Mouse (Mus musculus) gastrocnemius, postnatal 10 days (tissue): Measurements from ENCODE around the gene Capn11. TPM values are rescaled to one million over a fixed set of nuclear protein-coding genes. Genes with fewer than 3 reads are reported as not detected.
"Not testable (repeated sequence)": the region's sequence is repeated elsewhere in the genome, so short reads cannot be mapped to it uniquely, and the experiment has no call there.

ENCODE experiments used
- DNase-seq: peaks from one replicate; pipeline ENCODE4 v3.0.0; 2021; ENCODE audit warnings: mixed read lengths
- total RNA-seq, 2 experiments: library from RNA; stranded (reverse); gene quantifications; 2 replicates each; pipeline ENCODE4 v1.2.3; 2021

Gene Capn11
- total RNA-seq, 2 experiments from 2014 or later, result 0.16 TPM; not detected in 1

DNA sequence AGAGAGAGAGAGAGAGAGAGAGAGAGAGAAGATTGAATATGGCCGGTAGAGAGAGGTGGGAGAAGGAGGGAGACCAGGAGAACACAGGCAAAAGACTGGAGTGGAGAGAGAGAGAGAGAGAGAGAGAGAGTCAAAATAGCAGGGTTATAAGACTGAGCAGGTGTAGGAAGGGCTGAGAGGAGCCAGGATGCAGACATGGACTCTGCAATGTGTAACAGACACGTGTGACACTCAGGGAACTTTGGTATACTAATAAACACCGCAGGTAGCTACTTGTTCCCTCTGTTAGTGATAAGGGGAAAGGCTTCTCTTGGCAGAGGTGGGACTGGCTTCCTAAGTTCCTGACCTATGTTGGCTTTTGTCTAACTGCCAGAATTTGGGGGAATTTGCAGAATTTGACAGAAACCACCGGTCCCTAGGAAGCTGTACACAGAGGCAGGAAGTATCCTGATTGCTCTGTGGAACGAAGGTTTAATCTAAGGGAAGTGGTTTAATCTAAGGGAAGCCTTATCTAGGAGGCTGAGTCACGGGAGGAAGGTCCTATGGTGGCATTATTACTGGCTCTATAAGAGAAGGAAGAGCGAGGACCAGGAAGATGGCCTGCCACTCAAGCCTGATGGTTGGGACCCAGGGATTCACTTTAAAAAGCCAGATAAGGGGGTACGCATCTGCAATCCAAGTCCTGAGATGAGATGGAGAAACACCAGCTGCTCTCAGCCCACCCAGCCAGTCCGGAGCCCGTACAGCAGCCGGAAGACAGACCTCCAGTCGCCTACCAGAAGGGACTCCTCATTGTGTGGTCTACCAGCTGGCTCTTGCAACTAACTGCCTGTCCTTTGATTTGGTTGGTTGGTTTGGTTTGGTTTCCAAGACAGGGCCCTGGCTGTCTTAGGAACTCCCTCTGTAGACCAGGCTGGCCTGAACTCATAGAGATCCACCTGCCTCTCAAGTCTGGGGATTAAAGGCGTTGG is 30.0 kb downstream of the Capn11 start:
- DNase-seq, result no peak

DNA sequence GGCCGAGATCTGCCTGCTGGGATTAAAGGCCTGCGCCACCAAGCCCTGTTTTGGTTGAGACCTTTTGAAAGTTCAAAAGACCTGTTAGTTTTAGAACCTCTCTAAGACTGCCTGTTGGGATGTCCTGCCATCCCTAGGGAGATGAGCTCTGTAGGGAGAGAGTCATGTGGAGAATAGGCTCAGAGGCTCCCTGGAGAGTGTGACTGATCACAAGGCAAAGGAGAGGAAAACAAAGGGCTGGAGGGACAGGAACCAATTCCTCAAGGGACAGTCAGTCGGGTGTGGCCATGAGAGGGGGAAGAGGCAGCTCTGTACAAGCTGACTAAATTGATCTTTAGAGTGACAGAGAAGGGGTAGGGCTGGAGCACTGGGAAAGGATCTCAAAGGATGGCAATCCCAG is 31.0 kb downstream of the Capn11 start:
- DNase-seq, result no peak

DNA sequence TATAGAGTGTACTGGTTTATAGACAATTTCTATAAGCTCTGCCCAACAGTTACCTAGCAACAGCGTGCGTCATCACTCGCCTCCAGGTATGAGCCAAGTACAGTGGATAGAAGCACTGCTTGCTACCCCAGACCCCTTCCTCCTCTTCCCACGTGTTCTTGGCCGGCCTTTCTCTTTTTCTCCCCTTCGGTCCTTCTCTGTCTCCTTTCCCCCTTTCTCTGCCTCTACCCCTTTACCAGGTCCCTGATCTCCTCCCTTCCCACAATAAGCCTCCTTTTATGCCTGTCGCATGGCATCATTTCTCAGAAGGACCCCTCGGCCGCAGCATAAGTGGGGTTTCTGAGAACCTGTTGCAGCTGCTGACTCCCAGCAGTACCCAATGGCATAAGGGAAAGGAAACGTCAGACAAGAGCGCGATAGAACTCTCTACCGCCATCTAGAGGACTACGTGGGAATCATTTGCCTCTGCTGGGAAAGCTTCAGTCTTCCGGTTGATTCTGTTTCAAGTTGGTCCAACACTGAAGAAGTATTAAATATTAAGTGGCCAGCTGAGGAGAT is 32.5 kb downstream of the Capn11 start:
- DNase-seq, result peak; percentile 62

DNA sequence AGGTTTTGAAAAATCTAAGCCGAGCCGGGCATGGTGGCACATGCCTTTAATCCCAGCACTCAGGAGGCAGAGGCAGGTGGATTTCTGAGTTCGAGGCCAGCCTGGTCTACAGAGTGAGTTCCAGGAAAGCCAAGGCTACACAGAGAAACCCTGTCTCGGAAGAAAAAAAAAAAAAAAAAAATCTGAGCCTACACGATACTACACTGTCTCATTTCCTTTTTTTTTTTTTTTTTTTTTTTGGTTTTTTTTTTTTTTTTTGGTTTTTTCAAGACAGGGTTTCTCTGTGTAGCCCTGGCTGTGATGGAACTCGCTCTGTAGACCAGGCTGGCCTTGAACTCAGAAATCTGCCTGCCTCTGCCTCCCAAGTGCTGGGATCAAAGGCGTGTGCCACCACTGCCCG is 35.7 kb downstream of the Capn11 start:
- DNase-seq, result not testable (repeated sequence)

DNA sequence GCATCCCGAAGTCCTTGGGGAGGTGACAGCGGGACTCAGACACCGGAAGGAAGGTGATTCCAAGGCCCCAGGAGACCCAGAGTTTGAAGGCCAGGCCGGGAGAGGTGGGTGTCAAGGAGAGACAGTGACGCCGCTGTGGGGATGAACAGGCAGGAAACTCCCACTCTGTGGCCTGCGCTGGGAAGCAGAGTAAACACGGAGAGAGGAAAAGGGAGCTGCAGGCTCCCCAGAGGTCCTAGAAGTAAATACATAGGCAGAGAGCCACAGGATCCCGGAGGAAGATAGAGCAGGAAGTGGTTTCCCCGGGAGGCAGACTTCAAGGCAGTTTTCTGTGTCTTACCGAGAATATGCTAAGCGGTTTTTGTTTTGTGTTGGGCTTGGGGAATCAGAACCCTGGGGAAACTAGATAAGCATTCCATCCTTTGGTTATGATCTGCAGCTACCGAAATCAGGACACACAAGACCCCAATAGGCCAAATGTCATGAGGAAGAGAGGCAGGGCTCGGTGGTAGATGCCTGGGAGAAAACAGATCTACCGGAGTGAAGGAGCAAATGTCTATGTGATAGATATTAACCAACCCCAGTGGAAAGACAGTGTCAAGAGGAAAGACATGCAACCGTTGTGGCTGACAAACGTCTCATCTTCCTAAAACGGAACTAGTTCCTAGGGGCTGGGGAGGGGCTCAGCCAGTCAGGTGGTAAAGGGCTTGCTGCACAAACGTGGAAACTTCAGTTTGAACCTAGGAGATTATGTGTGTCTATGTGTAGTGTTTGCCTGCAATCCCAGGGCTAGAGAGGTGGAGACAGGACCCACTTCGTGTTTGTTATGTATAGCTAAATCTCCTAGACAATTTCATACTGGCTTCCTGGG is 39.5 kb downstream of the Capn11 start:
- DNase-seq, result no peak

DNA sequence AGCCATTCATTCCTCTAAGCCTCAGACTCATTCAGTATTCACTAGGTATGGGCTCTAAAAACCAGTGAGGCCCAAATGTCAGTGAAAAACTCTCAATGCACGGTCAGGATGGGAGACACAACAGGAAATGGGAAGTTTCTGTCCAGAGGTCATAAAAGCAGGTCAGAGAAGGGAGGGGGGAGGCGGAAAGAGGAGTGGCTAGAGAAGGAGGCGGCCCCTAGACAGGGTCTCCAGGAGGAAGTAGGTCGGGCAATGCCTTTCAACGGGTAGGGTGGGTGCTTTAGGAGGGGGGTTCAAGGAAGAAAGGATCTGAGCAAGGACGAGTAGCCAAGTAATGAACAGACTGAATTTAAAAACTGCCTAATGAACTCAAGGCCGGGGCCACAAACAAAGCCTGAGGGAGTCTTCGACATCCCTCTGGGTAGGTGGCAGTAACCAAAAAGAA is 40.2 kb downstream of the Capn11 start:
- DNase-seq, result no peak

DNA sequence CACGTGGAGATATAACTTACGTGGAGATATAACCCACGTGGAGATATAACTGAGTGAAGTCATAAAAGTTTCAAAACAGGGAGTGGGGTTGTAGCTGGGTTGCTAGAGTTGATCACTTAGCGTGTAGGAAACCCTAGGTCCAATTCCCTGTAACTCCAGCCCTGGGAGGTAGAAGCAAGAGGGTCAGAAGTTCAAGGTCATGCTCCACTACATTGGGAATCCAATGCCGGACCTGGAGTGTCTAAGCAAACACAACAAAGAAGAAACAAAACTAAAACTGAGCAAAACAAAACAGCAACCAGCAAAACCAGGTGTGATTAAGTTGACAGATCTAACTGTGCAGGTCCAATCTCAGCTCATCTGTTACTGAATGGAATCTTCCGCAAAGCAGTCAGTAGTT is 41.5 kb downstream of the Capn11 start:
- no peak for DNase-seq

DNA sequence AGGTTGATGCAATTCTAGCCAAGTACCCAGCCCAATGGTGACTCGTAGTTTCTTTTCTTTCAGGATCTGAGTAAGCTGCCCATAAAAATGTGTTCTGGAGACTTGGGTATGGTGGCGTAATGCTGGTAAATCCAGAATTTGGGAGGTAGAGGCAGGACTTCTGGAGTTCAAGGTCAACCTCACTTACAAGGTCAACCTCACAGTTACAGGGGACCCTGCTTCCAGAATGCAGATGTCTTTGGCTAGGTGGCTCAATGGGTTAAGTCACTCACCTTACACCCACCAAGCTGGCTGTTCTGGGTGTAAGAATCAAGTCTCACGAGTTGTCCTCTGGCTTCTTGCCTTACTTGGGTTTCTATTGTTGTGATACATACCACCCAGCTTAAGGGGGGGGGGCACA is 42.4 kb downstream of the Capn11 start:
- no peak for DNase-seq

DNA sequence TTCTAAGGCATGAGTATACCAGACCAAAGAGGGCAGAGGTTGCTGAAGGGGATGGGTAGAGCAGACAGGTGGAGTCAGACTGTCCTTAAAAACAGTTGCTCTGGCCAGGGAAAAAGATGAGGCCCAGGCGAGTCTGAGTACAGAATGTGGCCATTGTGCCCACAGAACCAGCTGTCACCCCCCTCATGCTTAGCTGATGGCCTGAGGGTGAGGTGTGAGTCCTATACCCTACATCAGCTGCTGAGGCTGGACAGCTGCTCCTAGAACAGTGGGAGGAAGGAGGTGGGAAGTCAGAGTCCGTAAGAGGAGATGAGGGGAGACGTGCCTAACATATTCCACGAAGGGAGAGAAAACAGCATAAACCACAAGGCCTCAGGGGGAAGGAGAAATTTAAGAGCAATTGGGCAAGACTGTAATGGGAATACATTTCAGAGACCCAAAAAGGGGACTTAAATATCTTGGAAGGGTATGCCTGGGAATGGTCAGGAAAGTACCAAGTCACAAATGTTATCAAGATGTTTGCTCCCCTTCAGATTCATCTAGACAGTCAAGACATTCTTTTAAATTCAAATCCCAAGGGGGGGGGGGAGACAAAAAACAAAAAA is 43.0 kb downstream of the Capn11 start:
- no peak for DNase-seq

DNA sequence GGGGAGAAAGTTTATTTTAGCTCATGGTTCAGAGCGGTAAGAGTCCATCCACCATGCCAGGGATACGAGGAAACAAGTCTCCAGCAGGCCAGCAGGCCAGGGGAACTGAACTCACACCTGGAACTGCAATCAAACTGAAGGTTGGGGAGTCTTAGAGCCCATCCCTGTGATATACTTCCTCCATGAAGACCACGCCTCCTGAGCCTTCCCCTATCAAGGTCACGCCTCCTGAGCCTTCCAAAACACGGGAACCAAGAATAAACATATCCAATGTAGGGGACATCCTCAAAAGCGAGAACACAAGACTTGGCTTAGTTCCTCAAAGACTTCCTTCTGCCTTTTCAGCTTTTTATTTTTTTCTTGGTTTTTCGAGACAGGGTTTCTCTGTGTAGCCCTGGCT is 46.2 kb downstream of the Capn11 start:
- no peak for DNase-seq

DNA sequence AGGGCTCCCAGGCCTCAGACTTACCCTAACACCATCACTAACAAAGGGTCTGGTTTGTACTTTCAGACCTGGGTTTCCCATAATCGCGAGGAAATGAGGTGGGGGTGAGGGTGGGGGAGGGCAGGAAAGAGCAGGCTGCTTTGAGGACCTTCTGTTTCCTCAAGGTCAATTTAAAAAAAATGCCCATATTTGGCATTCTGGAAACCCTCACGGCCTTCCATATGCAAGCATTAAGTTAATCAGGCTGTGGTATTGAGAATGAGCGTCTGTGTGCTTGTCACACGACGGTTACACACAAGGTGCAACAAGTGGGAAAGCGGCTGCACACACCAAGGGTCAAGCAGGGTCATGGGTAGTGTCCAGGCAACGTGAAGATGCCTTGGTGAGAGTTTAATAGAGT is 47.1 kb downstream of the Capn11 start:
- no peak for DNase-seq

DNA sequence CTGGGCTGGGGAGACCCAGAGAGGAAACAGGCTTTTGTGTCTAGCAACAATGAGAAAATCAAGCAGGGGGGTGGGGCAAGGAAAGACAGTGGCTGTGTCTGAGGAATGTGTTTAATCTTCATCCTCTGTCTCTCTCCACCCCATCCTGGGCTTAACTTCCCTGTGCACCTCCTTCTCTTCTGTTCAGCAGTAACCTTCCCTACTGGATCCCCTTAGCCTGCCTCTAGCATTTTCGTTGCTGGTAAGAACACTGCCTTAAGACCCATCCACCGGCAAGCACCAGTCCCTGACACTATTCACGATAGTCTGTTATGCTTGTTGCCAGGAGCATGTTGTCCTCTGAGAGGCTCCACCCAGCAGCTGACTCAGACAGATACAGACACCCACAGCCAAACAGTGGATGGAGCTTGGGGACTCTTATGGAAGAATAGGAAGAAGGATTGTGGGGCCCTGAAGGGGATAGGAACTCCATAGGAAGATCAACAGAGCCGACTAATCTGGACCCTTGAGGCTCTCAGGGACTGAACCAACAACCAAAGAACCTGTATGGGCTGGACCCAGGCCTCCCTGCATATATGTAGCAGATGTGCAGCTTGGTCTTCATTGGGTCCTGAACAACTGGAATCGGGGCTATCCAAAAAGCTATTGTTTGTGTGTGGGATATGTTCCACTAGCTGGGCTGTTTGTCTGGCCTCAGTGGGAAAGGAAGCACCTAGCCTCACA is 48.8 kb downstream of the Capn11 start:
- DNase-seq, result no peak

DNA sequence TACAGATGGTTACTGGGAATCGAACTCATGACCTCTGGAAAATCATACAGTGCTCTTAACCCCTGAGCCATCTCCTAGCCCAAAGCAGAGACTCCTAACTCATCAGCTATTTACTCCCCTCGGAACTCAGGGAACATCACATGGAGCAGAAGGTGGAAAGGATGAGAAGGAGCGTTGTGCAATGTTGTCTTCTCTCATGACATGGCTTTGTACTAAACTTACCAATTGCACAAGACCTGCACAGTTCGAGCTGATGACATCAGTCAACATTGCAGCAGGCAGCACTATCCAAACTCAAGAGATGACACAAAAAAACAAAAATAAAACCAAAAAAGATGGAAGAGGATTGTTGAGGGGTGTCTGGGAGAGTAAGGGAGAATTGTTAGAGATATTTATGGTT is 50.7 kb downstream of the Capn11 start:
- no peak for DNase-seq

DNA sequence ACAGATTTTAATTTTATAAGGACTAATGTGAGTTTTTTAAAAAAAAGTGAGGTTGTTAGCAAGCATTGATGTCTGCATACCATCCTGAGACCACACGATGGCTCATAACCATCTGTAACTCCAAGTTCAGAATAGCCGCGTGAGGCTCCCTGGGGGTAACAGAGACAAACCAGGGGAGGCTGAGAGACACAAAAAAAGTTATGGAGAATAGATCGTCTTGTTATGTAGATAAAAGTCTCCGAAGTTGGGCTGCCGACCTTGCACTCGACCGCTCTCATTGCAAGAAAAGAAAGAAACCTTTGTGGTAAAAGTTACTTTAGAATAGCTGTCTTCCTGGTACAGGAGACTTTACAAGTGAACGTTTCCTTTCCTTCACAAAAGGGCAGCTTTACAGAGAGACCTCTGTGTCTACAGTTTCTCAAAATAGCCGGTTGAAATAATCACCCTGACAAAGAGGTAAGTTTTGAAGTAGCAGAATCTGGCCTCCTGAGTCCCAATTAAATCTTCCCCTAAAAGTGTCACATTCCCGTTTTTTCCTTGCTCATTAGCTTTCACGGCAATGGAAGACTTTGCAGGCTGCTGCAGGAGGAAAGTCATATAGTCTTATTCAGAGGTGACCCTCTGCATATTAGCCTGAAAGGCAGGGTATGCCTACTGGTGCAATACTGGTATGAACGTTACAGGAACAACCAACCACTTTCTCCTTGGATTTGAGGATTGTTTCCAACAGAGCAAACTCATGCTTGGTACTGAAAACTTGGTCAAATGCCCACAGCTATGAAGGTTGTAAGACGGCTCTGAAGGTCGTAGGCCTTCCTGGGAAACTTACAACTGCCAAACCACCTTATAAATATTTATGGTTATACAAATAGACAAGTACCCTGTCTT is 51.9 kb downstream of the Capn11 start:
- DNase-seq, result no peak

DNA sequence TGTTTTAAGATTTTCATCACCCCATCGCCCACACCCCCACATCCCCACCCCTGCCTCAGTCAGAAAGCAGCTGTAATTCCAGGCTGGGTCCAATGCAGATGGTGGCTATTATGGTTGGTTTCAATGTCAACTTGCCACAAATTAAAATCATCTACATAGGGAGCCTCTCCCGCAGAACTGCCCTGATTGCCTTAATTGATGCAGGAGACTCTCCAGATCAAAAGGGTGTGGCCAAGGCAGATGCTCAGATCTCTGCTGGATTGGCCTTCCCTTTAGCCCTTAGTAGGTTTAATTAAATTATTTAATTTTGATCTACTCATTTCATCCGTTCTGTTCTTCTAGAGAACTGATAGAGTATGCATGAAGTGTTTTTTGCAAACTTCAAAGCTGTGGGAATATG is 56.1 kb downstream of the Capn11 start:
- no peak for DNase-seq

DNA sequence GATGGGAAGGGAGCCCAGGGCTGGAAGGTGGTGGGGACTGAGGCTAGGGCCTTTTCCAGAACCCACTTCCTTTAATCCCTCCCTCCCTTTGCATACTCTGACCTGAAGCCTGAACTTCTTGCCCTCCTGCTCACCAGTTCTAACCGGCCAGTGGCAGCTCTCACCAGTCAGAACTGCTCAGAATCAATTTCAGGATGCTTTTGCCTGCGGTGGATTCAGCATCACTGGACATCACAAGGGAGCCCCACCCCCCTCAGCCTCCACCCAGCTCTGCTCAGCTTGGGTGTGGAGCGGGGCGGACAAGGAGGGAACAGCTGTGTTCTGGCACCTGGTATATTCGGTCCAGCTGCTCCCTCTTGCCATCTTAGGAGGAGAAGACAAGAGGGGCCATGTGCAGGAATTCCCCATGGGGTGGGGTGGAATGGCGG is 57.2 kb downstream of the Capn11 start, which contains the start of gene Mymx:
Mymx (minus strand) TSS at position 226 of the 428 bp plus-strand sequence.
- DNase-seq, result no peak

DNA sequence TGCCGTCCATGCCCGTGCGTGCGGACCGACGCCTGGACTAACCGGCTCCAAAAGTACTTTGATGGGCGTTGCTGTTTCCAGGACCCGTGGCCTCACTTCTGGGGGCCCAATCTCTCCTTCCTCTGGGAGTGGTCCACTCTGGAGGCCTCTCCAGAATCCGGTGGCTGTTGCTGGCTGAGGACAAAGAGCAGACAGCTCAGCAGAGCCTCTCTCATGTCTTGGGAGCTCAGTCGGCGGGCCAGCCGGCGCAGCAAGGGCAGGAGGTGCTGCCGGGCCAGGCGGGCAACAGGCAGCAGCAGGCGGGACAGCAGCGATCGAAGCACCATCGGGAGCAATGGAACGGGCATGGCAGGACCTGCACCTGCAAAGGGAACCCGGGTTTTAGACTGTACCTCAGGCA is 57.8 kb downstream of the Capn11 start:
- DNase-seq, result no peak

DNA sequence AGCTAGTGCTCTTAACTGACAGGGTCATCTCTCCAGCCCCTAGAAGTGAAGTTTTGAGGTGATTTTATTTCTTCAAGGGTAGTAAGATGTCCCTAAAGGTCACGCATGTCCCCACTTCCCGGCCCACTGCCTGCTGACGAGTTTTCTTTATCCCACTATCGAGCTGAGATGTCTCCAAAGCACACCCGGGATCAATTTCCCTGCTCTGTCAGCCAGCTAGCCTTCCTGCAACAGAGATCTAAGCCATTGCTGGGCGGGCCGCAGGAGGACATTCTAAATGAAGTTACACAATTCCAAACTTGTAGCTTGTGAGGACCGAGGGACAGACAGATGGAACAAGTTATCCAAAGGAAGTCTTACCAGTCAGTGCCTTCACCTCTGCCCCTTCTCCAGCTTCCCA is 58.9 kb downstream of the Capn11 start:
- DNase-seq, result no peak

DNA sequence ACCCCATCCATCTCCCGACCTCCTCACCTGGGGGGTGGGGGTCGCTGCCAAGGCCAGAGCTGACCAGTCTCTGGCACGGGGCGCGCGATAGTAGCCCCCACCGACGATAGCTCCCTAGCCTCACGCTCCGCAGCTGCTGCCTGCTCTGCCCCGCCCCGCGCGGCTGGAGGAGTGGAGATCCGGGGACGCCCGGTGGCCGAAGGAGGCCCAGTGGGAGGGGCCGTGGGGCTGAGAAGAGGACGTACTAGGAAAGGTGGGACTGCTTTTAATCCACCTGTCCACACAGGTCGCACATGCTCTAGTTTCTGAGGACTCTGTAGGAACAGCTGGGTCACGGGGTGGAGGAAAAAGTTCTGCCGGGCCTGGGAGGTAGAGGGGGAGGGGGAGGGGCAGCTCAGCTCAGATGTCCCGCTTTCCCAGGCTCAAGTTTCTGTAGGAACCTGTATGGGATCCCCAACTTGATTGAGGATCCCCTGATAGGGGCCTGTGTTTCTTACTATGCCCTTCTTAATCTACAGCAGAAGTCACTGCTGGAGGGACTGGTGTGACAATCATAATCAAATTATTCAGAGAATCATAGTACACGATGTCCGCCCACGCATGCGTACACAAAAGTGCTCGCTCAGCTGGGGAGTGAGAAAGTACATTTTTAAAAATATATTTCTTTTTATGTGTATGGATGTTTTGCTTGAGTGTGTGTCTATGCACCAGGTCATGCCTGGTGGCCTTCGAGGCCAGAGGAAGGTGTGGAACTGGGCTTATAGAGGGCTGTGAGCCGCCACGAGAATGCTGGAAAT is 59.5 kb downstream of the Capn11 start, which contains the start of gene Slc29a1:
Slc29a1 (minus strand) TSS at position 161 of the 797 bp plus-strand sequence.
- DNase-seq, result peak; percentile 84
